Mouse (Mus musculus): ENCODE data around the gene Kansl1.

DNA sequence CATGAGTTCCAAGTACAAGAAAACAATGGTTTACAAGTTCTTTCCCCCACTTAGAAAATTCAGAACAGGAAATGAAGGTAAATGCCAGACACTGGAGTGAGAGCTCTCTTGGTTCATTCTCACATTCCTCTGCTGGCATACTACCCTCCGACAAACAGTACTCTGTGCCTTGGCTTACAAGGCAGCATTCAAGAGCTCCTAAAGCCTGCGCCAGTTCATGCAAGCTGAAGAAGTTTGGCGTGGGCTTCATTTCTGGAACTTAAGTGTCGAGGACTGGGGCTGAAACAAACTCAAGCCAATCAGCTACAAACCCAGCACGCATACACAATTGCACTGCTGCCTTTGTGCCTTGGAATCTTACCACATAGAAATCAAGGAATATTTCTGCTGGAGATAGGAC is 136.6 kb downstream of the Kansl1 start:
- TF ChIP-seq CTCF (IDR thresholded peaks at IDR 0.05; ENCODE audit: low read depth, low read length) (no peak), EP300 (IDR thresholded peaks at IDR 0.05; ENCODE audit: insufficient read depth, low read depth, low read length) (no peak)

All from ES-Bruce4 (cell line).